Mouse (Mus musculus): ENCODE data around the gene Defb45.

Gene Defb45

GRCm38 (mm10) chr2:152599299-152599698 lies at the start of gene Defb45:
Gene Defb45 (minus strand): TSS chr2:152599399.
- in situ Hi-C loops (cut with MboI, MseI) = no loop called here

- in situ Hi-C loops (cut with MboI, MseI) = no loop called here
These were observed 40.4 kb upstream of the Defb45 start for GRCm38 (mm10) chr2:152639406-152640113.

DNA sequence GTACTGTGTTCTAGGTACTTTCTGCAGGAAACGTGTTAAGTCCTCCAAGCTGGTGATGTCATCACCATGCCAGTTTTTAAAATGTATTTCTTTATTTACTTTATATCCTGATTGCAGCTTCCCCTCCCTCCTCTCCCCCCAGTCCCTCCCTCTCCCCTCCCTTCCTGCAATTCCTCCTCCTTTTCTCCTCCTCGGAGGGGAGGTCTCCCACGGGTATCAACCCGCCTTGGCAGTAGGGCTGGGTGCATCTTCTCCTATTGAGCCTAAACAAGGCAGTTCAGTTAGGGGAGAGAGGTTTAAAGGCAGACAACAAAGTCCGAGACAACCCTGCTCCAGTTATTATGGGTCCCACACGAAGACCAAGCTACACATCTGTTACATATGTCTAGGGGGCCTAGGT lies 39.7 kb upstream of the Defb45 start:
- in situ Hi-C loops (cut with MboI, MseI) = no loop called here

DNA sequence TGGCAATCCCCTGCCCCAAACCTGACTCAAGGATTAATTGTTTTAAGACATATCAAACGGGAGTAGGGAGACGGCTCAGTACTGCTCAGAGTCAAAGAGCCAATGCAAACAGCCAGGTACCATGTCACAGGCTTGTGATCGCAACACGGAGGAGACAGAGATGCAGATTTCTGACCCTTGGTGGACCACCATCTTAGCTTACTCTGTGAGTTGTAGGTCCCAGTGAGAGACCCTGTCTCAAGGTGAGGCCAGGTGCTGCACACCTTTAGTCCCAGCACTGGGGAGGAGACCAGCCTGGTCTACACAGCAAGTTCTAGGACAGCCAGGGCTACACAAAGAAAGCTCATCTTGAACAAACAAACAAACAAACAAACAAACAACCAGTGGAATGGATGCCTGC lies 38.2 kb upstream of the Defb45 start:
- in situ Hi-C loops (cut with MboI, MseI) = no loop called here

DNA sequence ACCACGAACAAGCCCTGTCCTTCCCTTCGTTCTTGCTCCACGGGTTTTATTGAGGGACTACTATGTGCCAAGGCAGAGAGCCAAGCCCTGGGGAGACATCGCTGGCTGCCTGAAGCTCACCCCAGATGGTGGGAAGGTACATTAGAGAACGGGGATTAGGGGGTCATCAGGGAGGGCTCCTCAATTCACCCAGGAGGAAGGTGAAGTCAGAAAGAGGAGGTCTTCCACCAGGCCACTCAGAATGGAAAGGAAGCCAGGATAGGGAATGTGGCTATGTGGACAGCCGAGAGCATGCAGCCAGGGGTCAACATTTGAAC lies 37.8 kb upstream of the Defb45 start:
- in situ Hi-C loops (cut with MboI, MseI) = no loop called here

- in situ Hi-C loops (cut with MboI, MseI) = no loop called here
These were observed 37.2 kb upstream of the Defb45 start for GRCm38 (mm10) chr2:152636246-152637005.

DNA sequence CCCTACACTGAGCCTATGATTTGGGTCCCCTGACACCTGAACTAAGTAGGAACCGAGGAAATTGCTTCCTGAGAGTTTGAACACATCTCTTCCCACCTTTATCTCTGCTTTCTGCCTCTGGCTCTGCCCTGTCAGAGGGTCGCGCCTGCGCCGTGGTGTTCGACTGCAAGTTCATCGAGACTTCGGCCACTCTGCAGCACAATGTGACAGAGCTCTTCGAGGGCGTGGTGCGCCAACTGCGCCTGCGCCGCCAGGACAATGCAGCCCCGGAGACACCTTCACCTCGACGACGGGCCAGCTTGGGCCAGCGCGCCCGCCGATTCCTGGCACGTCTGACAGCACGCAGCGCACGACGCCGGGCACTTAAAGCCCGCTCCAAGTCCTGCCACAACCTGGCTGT lies 35.1 kb upstream of the Defb45 start:
- in situ Hi-C loops (cut with MboI, MseI) = no loop called here

DNA sequence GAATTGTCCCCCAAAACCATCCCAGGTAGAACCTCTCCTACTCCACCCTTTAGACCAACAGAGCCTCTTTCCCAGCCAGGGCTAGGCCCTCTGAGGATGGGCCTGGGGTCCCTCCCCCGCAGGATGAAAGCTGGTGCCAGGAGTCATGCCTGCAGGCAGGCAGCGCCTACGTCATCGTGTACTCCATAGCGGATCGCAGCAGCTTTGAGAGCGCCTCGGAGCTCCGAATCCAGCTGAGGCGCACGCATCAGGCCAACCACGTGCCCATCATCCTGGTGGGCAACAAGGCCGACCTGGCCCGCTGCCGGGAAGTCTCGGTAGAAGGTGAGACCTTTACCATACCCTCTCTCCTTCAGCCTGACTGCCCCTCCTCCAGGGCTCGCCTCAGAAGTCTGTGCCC lies 34.1 kb upstream of the Defb45 start:
- in situ Hi-C loops (cut with MboI, MseI) = no loop called here

DNA sequence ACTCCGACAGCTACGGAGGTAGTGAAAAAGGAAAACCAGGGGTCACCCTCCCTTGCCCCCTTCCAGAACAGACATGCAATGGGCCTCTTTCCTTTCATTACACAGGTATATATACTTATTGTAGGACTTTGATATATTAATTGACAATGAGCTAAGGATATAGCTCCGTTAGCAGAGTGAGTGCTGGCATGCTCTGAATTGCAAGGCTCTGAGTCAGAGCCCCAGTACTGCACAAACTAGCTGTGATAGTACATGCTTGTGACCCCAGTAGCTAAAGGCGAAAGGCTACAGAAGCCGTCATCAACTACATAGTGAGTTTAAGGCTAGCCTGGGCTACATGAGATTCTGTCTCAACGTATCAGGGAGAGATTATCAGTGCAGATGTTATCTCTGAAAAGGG lies 30.7 kb upstream of the Defb45 start:
- in situ Hi-C loops (cut with MboI, MseI) = no loop called here

GRCm38 (mm10) chr2:152629239-152629638 lies 30.0 kb upstream of the Defb45 start:
- in situ Hi-C loops (cut with MboI, MseI) = no loop called here

- in situ Hi-C loops (cut with MboI, MseI) = no loop called here
These were observed 28.9 kb upstream of the Defb45 start for GRCm38 (mm10) chr2:152628066-152628465.

DNA sequence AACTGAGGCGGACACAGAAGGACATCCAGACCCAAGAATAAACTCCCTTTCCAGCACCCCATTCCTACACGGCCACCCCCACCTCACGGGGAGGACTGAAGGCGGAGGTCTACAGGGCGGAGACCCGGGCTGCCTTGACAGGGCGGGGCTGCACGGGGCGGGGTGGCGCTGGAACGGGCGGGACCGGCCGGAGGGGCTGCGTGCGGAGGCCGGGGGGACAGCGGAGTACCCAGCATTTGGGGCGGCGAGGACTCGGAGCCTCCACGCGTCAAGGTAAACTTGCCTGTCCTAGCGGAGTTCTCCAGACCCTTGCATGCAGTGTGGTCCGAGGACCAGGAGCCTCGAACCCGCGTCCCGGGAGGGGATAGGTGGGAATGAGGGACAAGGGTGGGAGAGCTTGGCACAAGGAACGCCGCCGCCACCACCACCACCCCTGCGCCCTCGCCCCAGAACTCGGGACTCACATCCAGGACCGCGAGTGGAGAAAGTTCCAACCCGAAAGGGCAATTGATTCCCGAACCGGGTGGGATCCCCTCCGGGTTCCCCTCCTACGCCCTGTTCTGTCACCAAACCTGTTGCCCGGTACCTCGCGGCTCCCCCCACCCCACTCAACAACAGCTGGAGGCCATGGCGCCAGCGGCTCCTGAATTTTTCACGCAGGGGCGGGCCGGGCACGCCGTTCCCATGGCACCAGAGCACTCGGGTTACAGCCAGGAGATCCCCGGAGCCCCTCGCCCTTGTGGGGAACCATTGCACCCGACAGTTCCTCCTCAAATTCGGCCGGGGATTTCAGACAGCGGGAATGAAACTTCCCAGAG lies 27.8 kb upstream of the Defb45 start, which contains the start of gene Rem1:
Gene Rem1, plus strand, starts transcription at position 178 of the 818 bp plus-strand sequence.
- in situ Hi-C loops (cut with MboI, MseI) = no loop called here

DNA sequence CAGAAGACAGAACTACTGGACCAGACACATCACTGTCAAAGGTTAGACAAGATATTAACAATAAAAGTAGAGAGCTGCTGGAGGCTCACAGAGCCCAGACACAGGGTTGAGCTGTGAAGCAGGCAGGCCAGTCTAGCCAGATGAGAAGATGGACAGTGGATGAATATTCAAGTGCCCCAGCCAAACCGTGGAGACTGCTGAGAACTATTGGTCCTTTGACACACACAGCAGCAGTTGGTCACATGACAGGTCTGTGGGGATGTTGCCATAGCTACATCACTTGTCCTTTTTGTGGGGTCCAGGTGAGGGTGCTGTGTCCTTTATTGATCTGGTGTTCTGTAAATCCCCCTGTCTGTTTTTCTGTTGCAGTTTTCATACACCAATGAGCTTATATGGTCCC lies 26.1 kb upstream of the Defb45 start:
- in situ Hi-C loops (cut with MboI, MseI) = no loop called here

- in situ Hi-C loops (cut with MboI, MseI) = no loop called here
These were observed 25.4 kb upstream of the Defb45 start for GRCm38 (mm10) chr2:152624566-152624965.

DNA sequence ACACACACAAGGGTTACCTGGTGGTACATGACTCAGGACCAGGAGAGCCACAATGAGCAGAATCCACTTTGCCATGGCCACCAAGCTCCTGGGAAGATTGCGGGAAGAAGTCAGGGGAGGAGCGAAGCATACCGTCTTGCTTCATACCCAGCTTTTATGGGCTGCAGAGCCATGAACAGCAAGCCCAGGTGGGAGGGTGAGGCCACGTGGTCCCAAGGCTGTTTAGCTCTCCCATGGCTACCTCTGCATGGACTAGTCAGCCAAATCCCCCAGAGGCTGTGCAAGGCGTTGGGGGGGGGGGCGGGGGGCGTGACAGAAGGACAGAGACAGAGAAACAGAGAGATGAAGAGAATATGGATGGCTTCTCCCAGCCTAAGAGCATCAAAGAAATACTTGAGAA lies 23.8 kb upstream of the Defb45 start, which contains the start of gene Defb25:
Gene Defb25, minus strand, starts transcription at position 101 of the 400 bp plus-strand sequence.
- in situ Hi-C loops (cut with MboI, MseI) = no loop called here

- in situ Hi-C loops (cut with MboI, MseI) = no loop called here
These were observed 23.0 kb upstream of the Defb45 start for GRCm38 (mm10) chr2:152622151-152622550.

- in situ Hi-C loops (cut with MboI, MseI) = no loop called here
These were observed 21.4 kb upstream of the Defb45 start for GRCm38 (mm10) chr2:152620367-152621134.

GRCm38 (mm10) chr2:152617374-152617773 lies 18.2 kb upstream of the Defb45 start:
- in situ Hi-C loops (cut with MboI, MseI) = loop anchor here (5.0 kb wide), 1 partner anchor 40 kb away; no protein-coding TSS in a partner anchor

- in situ Hi-C loops (cut with MboI, MseI) = loop anchor here (5.0 kb wide), 1 partner anchor 41 kb away; no protein-coding TSS in a partner anchor
These were observed 17.3 kb upstream of the Defb45 start for GRCm38 (mm10) chr2:152616470-152616869.

DNA sequence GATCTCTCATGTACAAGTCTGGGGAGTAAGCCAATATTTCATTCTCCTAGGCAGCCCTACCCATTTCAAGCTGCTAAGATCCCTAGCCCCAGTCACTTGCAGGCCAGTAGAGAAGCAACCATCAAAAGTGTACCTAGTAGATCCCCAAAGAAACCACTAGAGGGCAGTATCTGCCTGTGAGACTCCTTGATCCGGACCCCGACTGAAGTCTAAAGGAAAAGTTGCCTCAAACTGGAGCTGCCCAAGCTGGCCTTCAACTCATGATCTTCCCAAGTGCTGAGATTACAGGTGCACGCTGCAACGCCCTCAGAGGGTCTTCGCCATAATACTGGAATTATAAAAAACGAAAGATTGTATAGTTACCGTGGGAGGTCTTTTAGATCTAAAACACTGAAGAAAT lies 16.4 kb upstream of the Defb45 start:
- in situ Hi-C loops (cut with MboI, MseI) = loop anchor here (5.0 kb wide), 1 partner anchor 42 kb away; no protein-coding TSS in a partner anchor

DNA sequence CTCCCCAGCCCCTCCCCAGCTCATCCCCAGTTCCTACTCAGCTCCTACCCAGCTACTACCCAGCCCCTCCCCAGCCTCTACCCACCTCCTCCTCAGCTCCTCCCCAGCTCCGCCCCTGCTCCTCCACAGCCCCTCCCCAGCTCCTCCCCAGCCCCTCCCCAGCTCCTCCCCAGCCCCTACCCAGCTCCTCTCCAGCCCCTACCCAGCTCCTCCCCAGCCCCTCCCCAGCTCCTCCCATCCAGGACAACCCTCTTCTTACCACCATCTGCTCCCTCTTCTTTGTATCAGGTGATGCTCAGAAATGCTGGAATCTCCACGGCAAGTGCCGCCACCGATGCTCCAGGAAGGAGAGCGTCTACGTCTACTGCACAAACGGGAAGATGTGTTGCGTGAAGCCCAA lies 13.0 kb upstream of the Defb45 start:
- in situ Hi-C loops (cut with MboI, MseI) = no loop called here

Data from regulatory T cell (primary cell).